Mouse (Mus musculus): ENCODE results near the gene Slc39a3.

- TF ChIP-seq CTCF (IDR thresholded peaks at IDR 0.05; ENCODE audit: low read depth, low read length) (no peak), POLR2AphosphoS5 (IDR thresholded peaks at IDR 0.05; ENCODE audit: insufficient replicate concordance, low read depth, low read length) (no peak), TAL1 (conservative IDR thresholded peaks at IDR 0.05; ENCODE audit: low read depth, low read length) (no peak)
These were observed 40.7 kb downstream of the Slc39a3 start for GRCm38 (mm10) chr10:80996501-80996900.
